Mouse (Mus musculus) skeletal muscle tissue, adult 2 months (tissue): ENCODE measurements around the gene Casp6.

Source experiments
- DNase-seq: peaks from one replicate; pipeline ENCODE4 v3.0.0-alpha.2; 2012; ENCODE audit warnings: low read depth, low spot score

Casp6 gene

DNA sequence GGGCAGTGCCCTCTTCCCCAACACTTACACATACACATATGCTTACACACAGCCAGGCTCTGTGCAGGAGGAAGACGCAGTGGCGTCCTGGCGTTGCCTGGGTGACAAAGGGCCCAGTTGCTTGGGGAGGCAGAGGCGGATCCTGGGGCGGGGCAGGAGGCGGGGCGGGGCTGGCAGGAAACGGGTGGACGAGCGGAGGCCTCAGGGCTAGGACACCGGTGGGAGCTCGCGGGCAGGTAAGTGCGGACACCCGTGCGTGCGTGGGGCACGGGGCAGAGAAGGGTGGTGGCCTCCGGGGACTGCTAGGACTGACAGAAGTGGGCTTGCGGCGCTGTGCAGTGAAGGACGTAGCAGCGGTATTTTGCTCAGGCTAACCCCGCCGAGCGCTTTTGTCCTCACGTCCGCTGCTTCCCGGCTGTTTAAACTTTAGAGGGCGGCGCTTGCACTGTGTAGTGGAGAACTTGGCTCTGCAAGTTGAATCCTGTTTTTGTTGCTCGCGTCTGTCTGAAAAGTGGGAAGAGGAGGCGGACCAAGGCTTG is at the start of gene Casp6:
Gene Casp6, plus strand, starts transcription at position 155 of the 539 bp plus-strand sequence.
- peak; percentile 50 for DNase-seq

DNA sequence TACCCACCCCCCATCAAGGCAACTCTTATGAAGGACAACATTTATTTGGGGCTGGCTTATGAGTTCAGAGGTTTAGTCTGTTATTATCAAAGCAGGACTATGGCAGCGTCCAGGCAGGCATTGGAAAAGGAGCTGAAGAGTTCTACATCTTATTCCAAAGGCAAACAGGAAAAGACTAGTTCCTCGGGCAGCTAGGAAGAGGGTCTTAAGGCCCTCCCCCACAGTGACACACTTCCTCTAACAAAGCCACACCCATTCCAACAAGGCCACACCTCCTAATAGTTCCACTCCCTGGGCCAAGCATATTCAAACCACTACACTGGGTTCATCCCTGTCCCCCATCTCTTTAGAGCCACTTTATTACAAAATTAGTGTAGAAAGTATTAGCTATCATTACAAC is 38.6 kb upstream of the Casp6 start:
- DNase-seq = no peak

DNA sequence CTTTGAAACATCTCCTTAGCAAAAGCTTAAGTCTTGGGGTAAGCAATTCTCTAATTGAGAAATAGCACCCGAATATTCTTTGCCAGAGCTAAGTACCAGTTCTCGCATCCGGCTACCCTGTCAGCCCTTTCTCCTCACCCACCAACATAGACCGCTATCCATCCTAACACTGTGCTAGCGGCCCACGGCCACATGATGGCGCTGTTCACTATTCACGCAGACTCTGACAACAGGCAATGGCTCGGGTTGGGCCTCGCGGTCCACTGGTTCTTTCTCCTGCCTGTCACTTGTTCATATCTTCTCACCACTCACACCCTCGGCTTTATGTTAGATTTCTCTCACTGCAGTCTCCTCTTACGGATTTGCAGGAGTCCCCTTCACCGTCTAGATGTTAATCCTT is 37.5 kb upstream of the Casp6 start:
- no peak for DNase-seq

DNA sequence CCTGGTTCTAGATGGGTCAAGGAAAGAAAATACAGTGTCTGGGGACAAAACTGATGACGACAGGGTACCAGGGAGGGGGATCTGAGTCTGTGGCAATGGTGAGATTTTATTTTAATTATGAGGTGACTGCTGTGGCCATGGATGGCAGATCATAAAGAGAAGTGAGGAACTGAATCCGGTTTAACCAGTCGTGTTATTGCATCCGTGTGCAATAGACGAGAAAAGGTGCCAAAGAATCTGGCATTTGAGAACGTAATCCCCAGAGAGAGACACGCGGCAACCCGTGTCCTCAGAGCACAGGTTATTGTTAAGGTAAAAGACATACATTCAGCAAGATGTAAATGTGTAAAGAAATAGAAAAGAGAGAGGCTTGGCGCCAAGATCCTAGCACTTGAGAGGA is 23.9 kb upstream of the Casp6 start:
- no peak for DNase-seq

DNA sequence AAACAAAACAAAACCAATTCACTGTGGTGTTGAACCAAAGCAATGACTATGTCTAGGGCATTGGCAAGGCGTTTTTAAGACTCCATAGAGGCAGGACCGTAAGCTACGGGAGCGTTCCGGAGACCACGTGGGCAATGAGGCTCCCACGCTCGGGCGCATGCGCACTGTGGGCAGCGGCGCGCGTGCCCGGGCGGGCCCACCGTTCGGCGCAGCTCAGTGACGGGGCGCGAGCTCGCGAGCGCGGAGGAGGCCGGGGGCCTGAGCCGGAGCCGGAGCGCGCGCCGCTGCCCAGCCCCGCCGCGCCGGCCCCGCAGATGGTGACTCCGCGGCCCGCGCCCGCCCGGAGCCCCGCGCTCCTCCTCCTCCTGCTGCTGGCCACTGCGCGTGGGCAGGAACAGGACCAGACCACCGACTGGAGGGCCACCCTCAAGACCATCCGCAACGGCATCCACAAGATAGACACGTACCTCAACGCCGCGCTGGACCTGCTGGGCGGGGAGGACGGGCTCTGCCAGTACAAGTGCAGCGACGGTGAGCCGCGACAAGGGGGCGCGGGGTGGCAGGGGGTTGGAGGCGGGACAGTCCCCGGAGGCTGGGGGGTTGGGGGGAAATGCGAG is 22.7 kb upstream of the Casp6 start, which contains the start of gene Pla2g12a:
Gene Pla2g12a, plus strand, starts transcription at position 202 of the 617 bp plus-strand sequence.
- DNase-seq = peak; percentile 81

DNA sequence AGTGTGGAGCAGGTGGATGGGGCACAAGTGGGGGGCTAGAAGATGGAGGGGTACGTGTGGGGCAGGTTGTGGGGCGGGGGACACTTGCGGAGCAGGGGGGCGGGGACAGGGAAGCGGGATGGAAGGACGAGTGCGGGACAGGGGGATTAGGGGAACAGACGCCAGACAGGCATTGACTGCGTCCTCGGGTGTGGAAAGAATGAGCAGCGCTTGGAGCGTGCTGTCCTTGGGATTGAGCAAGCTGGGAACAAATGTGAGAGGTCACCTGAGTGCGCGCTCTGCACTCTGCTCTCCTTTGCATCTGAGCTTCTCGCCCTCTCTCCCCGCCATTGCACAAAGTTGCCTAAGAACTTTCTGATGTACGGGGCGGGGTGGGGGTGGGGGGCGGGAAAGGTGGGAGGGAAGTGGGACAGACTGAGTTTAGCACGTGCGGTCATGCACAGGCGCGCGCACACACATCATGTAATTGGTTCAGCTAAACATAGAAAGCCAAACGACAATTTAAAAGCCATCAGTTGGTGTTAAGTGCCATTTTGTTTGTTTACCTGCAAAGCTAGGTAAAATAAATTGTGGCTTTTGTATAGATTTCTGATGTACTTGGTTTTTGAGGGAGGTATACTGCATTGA is 22.0 kb upstream of the Casp6 start:
- peak; percentile 34 for DNase-seq

DNA sequence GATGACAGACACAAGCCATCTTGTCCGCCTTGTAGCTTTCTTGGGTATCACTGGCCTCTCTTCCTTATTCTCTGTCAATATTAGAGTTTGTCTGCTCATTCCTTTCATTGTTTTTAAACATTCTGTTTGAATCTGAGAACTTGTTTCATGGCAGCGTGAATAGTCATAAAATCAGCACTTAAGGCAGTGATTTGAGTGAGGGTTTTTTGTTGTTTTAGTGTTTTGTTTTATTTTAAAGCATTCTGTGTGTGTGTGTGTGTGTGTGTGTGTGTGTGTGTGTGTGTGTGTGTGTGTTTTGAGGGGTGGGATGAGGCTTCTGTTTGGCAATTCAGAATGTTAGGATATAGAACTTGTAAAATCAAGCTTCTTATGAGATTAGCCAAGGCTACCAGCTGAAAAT is 21.3 kb upstream of the Casp6 start:
- DNase-seq = no peak

DNA sequence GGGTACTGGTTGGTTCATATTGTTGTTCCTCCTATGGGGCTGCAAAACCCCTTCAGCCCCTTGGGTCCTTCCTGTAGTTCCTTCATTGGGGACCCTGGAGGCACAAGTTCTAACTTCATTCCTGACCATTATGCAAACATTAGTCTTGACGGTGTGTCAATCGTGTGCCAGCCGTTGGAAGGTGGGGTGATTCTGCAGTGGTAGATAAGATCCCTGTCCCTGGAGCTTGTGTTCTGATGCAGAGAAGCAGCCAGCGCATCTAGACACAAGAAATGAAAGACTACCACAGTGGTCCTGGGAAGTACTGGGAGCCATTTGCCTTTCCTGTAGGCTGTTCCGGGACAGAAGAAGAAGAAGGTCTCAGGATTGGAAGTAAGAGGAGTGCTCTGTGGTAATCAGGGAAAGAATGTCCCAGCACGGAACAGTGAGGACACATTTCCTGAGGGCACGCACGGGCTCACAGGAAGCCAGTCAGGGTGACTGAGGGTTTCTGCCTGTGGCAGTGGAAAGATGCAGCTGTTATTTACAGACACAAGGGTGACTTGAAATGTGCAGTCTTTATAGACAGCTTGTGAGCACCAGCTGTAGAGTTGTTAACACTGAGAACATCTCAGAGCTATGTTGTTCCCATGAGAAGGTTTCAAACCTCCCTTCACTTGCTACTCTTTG is 20.2 kb upstream of the Casp6 start:
- no peak for DNase-seq

DNA sequence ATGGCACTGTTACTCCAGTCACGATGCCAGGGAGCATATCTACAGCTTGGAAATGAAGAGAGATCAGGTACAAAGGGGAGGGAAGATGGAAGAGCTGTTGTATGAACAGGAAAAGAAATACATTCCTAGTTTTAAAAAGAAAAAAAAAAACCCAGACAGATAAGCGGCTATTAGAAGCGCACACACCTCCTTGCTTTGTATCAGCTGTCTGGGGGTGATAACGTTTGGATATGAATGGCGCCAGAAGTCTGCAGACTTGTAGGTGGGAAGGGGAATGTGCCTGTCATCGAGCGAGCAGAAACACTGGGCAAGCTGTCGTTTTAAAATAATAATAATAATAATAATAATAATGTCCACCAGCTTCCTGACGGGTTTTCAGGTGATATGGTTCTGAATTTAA is 15.6 kb upstream of the Casp6 start:
- no peak for DNase-seq

DNA sequence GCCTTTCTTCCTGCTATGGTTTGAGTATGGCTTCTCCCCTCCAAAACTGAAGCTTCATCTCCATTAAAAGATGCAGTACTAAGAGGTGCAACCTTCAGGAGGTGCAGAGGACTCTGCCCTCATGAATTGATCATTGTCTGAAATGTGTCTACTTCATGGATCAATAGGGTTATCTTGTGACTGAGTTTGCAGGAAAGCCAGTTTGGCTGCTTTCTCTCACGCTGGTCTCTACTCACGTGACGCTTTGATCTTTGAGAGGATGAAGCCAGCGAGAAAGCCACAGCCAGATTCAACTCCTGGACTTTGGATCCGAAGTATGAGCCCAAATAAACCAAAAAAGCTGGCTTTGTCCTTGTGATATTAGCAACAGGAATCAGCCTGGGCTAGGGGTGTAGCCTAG is 14.8 kb upstream of the Casp6 start:
- DNase-seq = no peak

DNA sequence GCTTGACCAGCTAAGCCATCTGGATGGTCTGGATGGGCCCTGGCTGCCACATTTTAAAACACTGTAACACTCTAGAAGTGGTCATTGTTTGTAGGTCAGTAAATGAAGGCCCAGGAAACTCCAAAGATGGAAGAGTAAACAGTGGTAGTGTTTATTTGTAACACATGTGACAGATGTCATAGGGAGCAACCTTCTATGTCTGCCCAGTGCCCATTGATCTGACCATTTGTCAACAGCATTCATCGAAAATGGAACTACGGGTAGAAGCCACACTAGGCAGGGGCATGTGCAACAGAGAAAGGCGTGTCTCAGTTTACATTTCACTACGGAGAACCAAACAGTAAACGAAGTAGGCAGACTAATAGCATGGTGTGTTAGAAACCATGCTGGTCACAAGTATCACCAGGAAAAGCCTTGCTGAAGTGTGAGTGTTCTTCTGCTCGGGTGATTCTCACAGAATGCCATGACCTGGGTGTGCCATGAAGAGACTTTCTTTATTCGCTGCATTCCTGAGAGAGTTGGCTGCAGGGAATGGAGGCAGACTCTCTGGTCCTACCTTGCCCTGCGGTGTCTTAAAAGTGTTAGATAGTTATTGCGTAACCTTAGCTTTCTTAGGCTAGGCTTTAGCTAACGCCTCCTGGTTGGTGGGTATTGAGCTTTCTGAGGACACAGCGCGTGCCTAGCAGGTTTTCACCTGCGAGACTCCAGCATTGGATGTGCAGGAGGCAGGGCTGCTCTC is 13.3 kb upstream of the Casp6 start:
- DNase-seq = no peak

DNA sequence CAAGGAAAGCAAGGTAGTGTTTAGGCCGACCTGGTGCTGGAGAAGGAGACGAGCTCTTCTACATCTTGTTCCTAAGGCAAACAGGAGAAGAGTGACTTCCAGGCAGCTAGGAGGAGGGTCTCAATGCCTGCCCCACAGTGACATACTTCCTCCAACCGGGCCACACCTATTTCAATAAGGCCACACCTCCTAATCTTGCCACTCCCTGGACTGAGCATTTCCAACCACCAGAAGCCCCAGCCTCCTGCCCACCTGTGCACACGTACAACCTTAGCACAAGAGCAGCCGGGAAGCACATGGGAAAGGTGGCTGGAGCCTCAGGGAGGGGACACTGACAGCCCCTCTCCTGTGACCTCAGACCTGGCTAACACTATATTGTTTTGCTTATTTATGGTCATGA is 9.2 kb upstream of the Casp6 start:
- no peak for DNase-seq

DNA sequence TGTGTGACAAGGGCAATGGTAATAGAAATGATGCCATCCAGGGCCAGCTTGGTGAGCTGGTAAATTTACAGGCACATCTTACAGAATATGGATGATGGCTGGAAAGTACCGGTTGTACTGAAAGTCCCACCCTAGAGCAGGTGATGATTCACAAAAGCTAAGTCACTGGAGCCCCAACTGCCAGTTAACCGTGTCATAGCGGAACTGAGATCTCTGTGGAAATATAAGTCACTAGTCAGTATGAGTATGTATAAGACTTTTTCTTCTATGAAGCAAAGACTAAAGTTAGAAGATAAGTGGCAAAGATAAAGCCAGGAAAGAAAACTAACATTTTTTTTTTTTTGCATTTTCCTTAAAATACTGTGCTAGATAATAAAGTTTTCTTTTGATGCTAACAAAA is 8.1 kb upstream of the Casp6 start:
- no peak for DNase-seq

DNA sequence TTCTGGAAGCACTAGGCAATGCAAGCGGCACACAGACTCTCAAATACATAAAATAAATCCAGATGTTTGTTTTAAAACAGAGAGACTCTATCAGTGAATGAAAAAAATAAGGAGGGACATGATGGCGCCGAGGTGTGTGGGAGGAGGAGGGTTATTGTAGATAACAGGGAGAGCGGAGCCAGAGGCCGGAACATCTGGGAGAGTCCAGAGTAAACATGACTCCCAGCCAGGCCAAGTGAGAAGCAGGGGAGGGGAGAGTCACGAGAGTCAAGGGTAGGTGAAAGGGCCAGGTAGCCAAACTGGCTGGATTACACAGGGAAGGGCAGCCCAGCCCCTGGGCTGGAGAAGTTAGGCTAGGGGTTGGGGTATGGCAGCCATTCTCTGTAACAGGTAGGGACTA is 4.6 kb upstream of the Casp6 start:
- DNase-seq = no peak

DNA sequence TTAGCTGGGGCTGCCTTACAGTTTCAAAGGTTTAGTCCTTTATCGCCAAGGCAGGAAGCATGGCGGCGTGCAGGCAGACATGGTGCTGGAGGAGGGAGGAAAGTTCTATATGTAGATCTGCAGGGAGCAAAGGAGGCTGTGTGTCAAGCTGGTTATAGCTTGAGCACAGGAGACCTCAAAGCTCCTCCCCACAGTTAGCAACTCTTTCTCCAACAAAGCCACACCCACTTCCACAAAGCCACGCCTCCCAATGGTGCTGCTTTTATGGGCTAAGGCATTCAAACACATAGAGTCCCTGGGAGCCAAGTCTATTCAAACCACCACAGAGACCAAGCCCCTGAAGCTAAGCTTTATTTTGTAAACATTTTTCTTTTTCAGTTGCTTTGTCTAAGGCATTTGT is 2.3 kb upstream of the Casp6 start:
- no peak for DNase-seq

DNA sequence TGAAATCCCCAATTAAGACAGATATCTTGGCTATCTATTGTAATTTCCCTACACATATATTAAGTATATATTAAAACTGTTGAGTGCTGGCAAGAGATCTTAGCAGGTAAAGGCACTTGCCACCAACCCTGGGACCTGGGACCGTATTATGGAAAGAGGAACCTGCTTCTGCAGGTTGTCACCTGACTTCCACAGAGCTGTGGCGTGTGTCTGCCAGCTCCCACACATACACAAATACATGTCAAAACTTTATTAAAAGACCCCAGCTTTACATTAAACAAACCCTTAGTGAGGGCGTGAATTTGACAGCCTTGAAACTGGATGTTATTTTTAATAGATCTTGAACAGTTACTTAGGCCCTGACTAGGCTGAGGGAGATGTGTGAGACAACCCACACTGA is 2.1 kb downstream of the Casp6 start:
- DNase-seq = no peak

DNA sequence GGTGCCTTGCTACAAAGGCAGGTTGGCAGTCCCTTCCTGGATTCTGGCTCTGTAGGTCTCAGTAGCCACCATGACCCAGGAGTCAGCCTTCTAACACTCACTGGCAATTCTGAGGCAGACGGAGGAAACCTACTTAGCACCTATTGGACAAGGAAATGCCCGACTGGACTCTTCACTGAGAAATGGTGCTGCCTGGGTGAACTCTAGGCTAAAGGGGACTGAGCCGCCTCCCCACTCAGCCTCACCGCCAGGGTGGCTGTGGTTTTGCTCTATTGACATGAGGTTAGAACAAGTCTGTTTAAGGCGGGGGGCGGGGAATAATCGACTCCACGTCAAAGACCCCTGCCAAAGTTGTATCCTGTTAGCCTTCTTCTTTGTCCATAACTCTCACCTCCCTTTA is 2.6 kb downstream of the Casp6 start:
- DNase-seq = no peak

DNA sequence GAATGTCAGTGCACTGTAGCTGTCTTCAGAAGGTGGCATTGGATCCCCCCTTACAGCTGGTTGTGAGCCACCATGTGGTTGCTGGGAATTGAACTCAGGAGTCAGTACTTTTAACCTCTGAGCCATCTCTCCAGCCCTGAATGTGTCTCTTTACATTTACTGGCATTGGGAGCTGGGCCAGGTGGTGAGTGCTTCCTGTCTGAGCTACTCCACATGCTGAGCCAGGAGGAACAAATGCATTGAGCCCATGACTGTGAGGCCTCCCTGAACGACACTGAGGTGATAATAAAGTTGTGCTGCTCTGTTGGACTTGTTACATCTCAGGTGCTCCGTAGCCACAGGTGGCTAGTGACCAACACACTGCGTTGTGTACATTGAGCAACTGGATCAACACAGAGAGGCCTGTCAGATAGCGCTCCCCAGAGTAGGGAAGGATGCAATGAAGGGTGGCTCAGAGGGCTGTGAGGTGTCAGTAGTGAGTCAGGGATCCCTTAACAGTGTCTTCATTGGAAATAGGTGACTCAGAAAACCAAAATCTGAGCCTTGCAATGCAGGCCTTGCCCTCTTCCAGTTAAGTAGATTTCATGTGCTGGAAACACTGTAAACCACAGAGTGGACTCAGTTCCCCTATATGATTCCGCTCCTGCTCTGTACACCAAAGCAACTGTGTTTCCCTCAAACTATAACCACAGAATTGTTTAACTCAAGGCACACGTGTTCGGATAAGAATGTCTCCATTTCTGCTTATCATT is 3.3 kb downstream of the Casp6 start:
- DNase-seq = no peak

DNA sequence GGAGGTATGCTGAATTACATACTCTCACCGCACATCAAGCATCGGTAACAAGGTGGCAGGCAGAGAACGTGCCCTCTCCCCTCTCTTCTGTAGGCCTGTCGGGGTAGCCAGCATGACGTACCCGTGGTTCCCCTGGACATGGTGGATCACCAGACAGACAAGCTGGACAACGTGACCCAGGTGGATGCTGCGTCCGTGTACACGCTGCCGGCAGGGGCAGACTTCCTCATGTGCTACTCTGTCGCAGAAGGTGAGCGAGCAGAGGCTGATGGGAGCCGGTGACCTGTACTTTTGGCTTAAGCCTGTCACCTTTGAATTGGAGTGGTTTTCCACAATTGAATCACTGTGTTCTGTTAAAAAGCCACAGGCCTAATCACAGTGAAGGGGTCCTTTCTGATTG is 10.8 kb downstream of the Casp6 start:
- no peak for DNase-seq

DNA sequence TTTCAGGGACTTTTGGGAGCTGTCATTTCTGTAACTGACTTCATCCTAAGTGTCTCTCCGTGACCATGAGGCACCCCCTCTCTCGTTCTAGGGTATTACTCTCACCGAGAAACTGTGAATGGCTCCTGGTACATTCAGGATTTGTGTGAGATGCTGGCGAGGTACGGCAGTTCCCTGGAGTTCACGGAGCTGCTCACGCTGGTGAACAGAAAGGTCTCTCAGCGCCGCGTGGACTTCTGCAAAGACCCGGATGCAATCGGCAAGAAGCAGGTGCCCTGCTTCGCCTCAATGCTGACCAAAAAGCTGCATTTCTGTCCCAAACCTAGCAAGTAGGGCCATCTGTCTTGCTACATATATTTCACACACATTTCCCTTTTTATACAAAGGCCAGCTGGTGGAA is 12.0 kb downstream of the Casp6 start:
- DNase-seq = no peak

DNA sequence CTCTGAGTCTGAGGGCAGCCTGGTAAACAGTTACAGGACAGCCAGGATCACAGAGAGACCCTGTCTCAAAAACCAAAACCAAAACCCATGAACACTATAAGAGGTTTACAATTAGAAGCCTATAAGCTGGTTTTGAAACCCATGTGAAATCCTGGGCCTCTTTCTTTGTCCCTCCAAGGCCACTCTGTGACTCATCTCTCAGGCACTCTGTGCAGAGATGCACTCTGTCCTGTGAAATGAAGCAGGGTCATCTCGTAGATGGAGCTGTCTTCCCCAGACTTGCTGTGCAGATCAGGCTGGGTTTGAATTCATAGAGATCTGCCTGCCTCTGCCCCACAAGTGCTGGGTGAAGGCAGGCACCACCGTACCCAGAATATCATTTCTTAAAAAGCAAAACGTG is 16.2 kb downstream of the Casp6 start:
- no peak for DNase-seq

DNA sequence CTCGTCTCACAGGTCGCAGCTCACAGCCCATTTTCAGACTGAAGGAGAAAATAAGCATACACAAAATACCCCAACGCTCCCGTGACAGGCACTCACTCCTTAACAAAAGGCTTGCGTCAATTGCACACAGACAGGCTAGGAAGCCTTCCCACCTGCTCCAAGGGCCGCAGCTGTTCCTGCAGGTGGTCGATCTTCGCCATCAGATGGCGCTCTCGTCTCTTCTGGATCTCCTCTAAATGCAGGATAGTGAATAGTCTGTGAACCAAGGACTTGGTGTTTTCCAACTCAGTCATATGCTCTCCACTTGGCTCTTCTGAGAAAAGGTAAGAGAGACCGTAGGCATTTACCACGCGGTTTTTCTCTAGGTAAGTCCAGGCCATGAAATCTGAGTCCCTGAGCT is 17.2 kb downstream of the Casp6 start:
- DNase-seq = peak; percentile 33
